Mouse (Mus musculus) stomach, postnatal 0 days (tissue): ENCODE measurements around the gene Sec1. TPM values are rescaled to one million over a fixed set of nuclear protein-coding genes. Genes with fewer than 3 reads are reported as not detected.

Source experiments
- ATAC-seq: fragments of 200-750 bp; cut with Nextera tagmentation; 2 replicates; pipeline ENCODE4 v1.8.0; 2017; ENCODE audit not compliant: low FRiP score, low TSS enrichment
- DNase-seq: peaks from one replicate; pipeline ENCODE4 v3.0.0-alpha.2; 2016; ENCODE audit warnings: low spot score
- H3K27ac ChIP-seq: fragments of 300-500 bp; sonication (generic); replicated peaks from 2 replicates; pipeline ENCODE4 v1.5.1; 2014; ENCODE audit warnings: mild to moderate bottlenecking, control low read depth
- H3K27me3 ChIP-seq: fragments of 300-500 bp; sonication (generic); 2 replicates; pipeline ENCODE4 v1.6.1; 2014; ENCODE audit warnings: low read length; ENCODE audit not compliant: control insufficient read depth, insufficient read depth
- H3K36me3 ChIP-seq: fragments of 300-500 bp; sonication (generic); 2 replicates; pipeline ENCODE4 v1.6.1; 2014; ENCODE audit warnings: low read length, mixed read lengths; ENCODE audit not compliant: control insufficient read depth, insufficient read depth
- H3K4me1 ChIP-seq: fragments of 300-500 bp; sonication (generic); replicated peaks from 2 replicates; pipeline ENCODE4 v1.6.1; 2014; ENCODE audit warnings: antibody characterized with exemption; ENCODE audit not compliant: control insufficient read depth, insufficient read depth
- H3K4me2 ChIP-seq: fragments of 300-500 bp; sonication (generic); replicated peaks from 2 replicates; pipeline ENCODE4 v1.6.1; 2014; ENCODE audit warnings: low read depth, mild to moderate bottlenecking, control low read depth, moderate library complexity
- H3K4me3 ChIP-seq: fragments of 300-500 bp; sonication (generic); 2 replicates; pipeline ENCODE4 v1.5.1; 2014; ENCODE audit warnings: low read depth, low read length, control low read depth
- H3K9ac ChIP-seq: fragments of 300-500 bp; sonication (generic); 2 replicates; pipeline ENCODE4 v1.6.1; 2014; ENCODE audit warnings: mild to moderate bottlenecking, low read length, control low read depth, mixed read lengths
- H3K9me3 ChIP-seq: fragments of 300-500 bp; sonication (generic); 2 replicates; pipeline ENCODE4 v1.6.1; 2016; ENCODE audit warnings: low read length; ENCODE audit not compliant: control insufficient read depth
- CTCF ChIP-seq: IDR thresholded peaks from 2 replicates; pipeline ENCODE4 v1.5.1; 2016; ENCODE audit warnings: antibody characterized with exemption, low read depth, mild to moderate bottlenecking, moderate library complexity
- EP300 ChIP-seq: optimal IDR thresholded peaks from 2 replicates; pipeline ENCODE3; 2016; ENCODE audit warnings: antibody characterized with exemption
- WGBS: fragments of 180-500 bp; shearing (Covaris S2); extraction: QIAGEN DNeasy Blood & Tissue Kit; methylation state at CpG from one replicate; pipeline ENCODE4 v1.1.7; 2014; 5-methylcytosine and 5-hydroxymethylcytosine counted together
- polyA plus RNA-seq: library from polyadenylated mRNA; unstranded; fragments of >200 nt; fragmentation: Nextera tagmentation; extraction: Ambion mirVana; gene quantifications from 2 replicates; pipeline ENCODE4 v1.2.1, GENCODE M21; 2015

Gene Sec1
- polyA plus RNA-seq, 1 experiment from 2014 or later: 0.53 TPM

DNA sequence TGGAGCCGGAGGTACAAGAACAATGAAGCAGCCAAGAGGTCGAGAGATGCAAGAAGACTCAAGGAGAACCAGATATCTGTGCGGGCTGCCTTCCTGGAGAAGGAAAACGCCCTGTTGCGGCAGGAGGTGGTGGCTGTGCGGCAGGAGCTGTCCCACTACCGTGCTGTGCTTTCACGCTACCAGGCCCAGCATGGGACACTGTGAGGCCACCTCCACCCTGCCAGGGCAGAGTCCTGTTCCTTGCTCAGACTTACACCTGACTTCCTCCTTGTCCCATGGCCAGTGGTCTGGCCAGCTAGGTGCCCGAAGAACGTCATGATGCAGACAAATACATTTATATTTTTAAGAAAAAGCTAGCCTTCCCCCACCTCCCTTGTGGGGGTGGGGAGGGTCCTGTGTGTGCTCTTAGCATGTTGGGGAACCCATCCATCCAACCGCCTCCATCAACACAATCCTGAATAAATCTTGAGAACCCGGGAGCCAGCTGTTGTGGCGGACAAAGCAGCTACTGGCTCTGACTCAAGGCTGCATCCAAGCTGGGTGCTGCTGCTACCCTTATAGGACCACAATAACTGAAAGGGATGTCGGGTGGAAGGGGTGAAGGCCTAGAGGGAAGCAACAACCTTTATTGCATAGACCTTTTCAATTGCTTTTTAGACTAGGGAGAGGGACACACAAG lies 15.6 kb upstream of the Sec1 start:
- Histone ChIP-seq H3K9me3 (no peaks in the 10 kb centered on the region), H3K9ac (no peak overlapping the region), H3K36me3 (peaks cover 27% of the 10 kb centered on the region), H3K4me3 (no peak overlapping the region), H3K27ac (no peak overlapping the region), H3K4me2 (no peak overlapping the region), H3K27me3 (no peaks in the 10 kb centered on the region), H3K4me1 (peaks cover 11% of the 10 kb centered on the region; the same call in 1 of the 2 replicates)
- DNase-seq (no peak), ATAC-seq (no peak)
- no peak for TF ChIP-seq EP300
- TF ChIP-seq CTCF: no peak
- WGBS: 58% methylated on average over 14 of the region's 14 CpGs

GRCm38 (mm10) chr7:45709036-45709435 lies 14.8 kb upstream of the Sec1 start:
- Histone ChIP-seq H3K4me1 (peaks cover 11% of the 10 kb centered on the region; the same call in 1 of the 2 replicates), H3K36me3 (peaks cover 27% of the 10 kb centered on the region), H3K27me3 (no peaks in the 10 kb centered on the region), H3K4me3 (no peak overlapping the region), H3K9ac (no peak overlapping the region), H3K4me2 (no peak overlapping the region), H3K27ac (peak overlapping the region; percentile 4; the same call in 1 of the 2 replicates), H3K9me3 (no peaks in the 10 kb centered on the region)
- TF ChIP-seq CTCF (no peak), EP300 (no peak)
- ATAC-seq (no peak), DNase-seq (no peak)
- WGBS: 35% methylated on average over 6 of the region's 6 CpGs

GRCm38 (mm10) chr7:45708221-45708761 lies 14.1 kb upstream of the Sec1 start:
- no peak for ATAC-seq
- peak overlapping the region; percentile 43 for H3K9ac ChIP-seq

GRCm38 (mm10) chr7:45707375-45707967 lies 13.3 kb upstream of the Sec1 start:
- H3K9me3 ChIP-seq: no peaks in the 10 kb centered on the region
- TF ChIP-seq EP300: no peak
- no peak for TF ChIP-seq CTCF
- H3K36me3 ChIP-seq: peaks cover 21% of the 10 kb centered on the region
- peak overlapping the region; percentile 91 for H3K9ac ChIP-seq
- peak overlapping the region; percentile 96 for H3K27ac ChIP-seq
- peak overlapping the region; percentile 65 for H3K4me3 ChIP-seq
- WGBS: under 1% methylated on average over 26 of the region's 27 CpGs
- DNase-seq (peak; percentile 98), ATAC-seq (peak; percentile 25)
- peak overlapping the region; percentile 99 for H3K4me2 ChIP-seq
- no peaks in the 10 kb centered on the region for H3K27me3 ChIP-seq
- H3K4me1 ChIP-seq: peaks cover 15% of the 10 kb centered on the region; the same call in 1 of the 2 replicates

More at GRCm38 (mm10) chr7:45708221-45708761, 14.1 kb upstream of the Sec1 start:
- H3K27me3 ChIP-seq: no peaks in the 10 kb centered on the region
- peak; percentile 61 for DNase-seq
- peaks cover 23% of the 10 kb centered on the region for H3K36me3 ChIP-seq
- H3K4me3 ChIP-seq: peak overlapping the region; percentile 24; the same call in 1 of the 2 replicates
- peak overlapping the region; percentile 96 for H3K27ac ChIP-seq
- H3K9me3 ChIP-seq: no peaks in the 10 kb centered on the region
- 24% methylated on average over 13 of the region's 13 CpGs for WGBS
- peak overlapping the region; percentile 99 for H3K4me2 ChIP-seq
- TF ChIP-seq EP300 (no peak), CTCF (no peak)
- peaks cover 15% of the 10 kb centered on the region; the same call in 1 of the 2 replicates for H3K4me1 ChIP-seq

DNA sequence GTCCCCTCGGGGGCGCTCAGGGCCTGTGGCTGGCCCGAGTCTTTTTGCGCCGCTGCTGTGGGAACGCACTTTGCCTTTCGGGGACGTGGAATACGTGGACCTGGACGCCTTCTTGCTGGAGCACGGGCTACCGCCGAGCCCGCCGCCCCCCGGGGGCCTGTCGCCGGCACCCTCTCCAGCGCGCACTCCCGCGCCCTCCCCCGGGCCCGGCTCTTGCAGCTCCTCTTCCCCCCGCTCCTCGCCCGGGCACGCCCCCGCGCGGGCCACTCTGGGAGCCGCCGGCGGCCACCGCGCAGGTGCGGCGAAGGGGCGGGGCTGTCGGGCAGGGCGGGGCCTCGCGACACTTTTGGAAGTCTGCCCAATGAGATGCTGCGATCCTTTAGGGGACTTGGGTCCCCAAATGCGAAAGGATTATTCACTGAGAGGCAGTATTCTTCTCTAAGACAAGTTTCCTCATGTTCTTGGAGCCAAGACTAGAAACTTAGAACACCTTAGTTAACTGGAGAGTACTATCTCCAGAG lies 12.6 kb upstream of the Sec1 start:
- DNase-seq: peak; percentile 93
- peak overlapping the region; percentile 96 for H3K27ac ChIP-seq
- no peaks in the 10 kb centered on the region for H3K9me3 ChIP-seq
- H3K4me1 ChIP-seq: peaks cover 15% of the 10 kb centered on the region; the same call in 1 of the 2 replicates
- peak; percentile 13; the same call in 1 of the 2 replicates for ATAC-seq
- peak overlapping the region; percentile 99 for H3K4me2 ChIP-seq
- WGBS: under 1% methylated on average over 40 of the region's 45 CpGs
- H3K27me3 ChIP-seq: no peaks in the 10 kb centered on the region
- TF ChIP-seq CTCF (peak; percentile 17; the same call in 1 of the 2 replicates), EP300 (no peak)
- peaks cover 17% of the 10 kb centered on the region for H3K36me3 ChIP-seq
- H3K9ac ChIP-seq: peak overlapping the region; percentile 91
- H3K4me3 ChIP-seq: peak overlapping the region; percentile 65
